Comparison of ENCODE assay signal across 9 mouse cellular contexts in genomic region chr5:113306750-113307477, GRCm38 (mm10). TPM values are rescaled to one million over a fixed set of nuclear protein-coding genes. Genes with fewer than 3 reads are reported as not detected.
A peak's percentile ranks its signal among the peaks of the same experiment; 100 is the strongest.
DNase-seq lines count a peak whose midpoint lies in the region; ATAC-seq lines count a peak whose summit lies in the region.
"Had no signal": no experiment of that assay in that cellular context is flagged by ENCODE, and none has a peak within 500 bp of the region (broad histone marks: within the 10 kb centered on the region; RNA-seq: fewer than 3 reads in every experiment).

No protein-coding gene starts in this region.

- H3K36me3 ChIP-seq in limb, embryonic 13.5 days: no peaks in the 10 kb centered on the region

- H3K4me3 ChIP-seq in limb, embryonic 13.5 days: peak overlapping the region; percentile 36

- WGBS in limb, embryonic 13.5 days: 3% methylated on average over 25 of the region's 25 CpGs

- peak overlapping the region; percentile 39; the same call in 1 of the 2 replicates for H3K9ac ChIP-seq in limb, embryonic 13.5 days

- H3K4me1 ChIP-seq in limb, embryonic 13.5 days: peaks cover 28% of the 10 kb centered on the region

- no peaks in the 10 kb centered on the region for H3K9me3 ChIP-seq in limb, embryonic 13.5 days

- H3K4me2 ChIP-seq in limb, embryonic 13.5 days (replicated peaks): peak overlapping the region; percentile 69

- H3K27me3 ChIP-seq in limb, embryonic 13.5 days: peaks cover 55% of the 10 kb centered on the region

- peak; percentile 46; the same call in 1 of the 2 replicates for ATAC-seq in limb, embryonic 13.5 days (ENCODE audit: low FRiP score, low read depth)

- H3K27ac ChIP-seq in limb, embryonic 13.5 days: no peak overlapping the region

- DNase-seq in adrenal gland, adult 8-10 months: peak; percentile 31
- DNase-seq in adrenal gland, postnatal 25 days: no peak
- peak; percentile 62 to 67 for DNase-seq in cerebellum, postnatal 25 days
- peak; percentile 80 to 83 for DNase-seq in frontal cortex, postnatal 36 days (ENCODE audit: low spot score in 2 of 2)
- DNase-seq in kidney, postnatal 10 days: peak; percentile 65
- peak; percentile 89 for DNase-seq in right cerebral cortex, adult 18-20 months
- DNase-seq in c-Kit-positive CD71-positive TER-119-positive erythroid progenitor cells, embryonic 14.5 days (ENCODE audit: low spot score): no peak

RNA-seq across cellular contexts. Expression of gene Sgsm1, which starts 3.7 kb away (rescaled TPM):
- 10 to 100 TPM; 14.8 to 23.5 (median 18.8) TPM for total RNA-seq in adrenal gland, adult 8-10 months (2022)
- 7.8 and 14.5 TPM in 2 replicates for total RNA-seq in adrenal gland, postnatal 25 days (2021)
- 2.7 and 3.4 TPM in 2 replicates for polyA plus RNA-seq in limb, embryonic 13.5 days (2015; fragmentation: Nextera tagmentation; extraction: Ambion mirVana)

RNA-seq across cellular contexts. Expression of gene Aym1, which starts 50.2 kb away (rescaled TPM):
- not detected for total RNA-seq in adrenal gland, adult 8-10 months (2022)
- total RNA-seq in adrenal gland, postnatal 25 days (2021): not detected in 2 replicates
- not detected in 2 replicates for polyA plus RNA-seq in limb, embryonic 13.5 days (2015; fragmentation: Nextera tagmentation; extraction: Ambion mirVana)
- polyA plus RNA-seq: small intestine, adult 2 months had no signal

Comparison
In these comparisons a context has a peak if more than half of its experiments do, and no peak if none do; other contexts are left out.
1. DNase-seq: peak in adrenal gland, adult 8-10 months (single experiment), cerebellum, postnatal 25 days (2 of 2), frontal cortex, postnatal 36 days (2 of 2), kidney, postnatal 10 days (single experiment) and right cerebral cortex, adult 18-20 months (single experiment); none in adrenal gland, postnatal 25 days (single experiment) and c-Kit-positive CD71-positive TER-119-positive erythroid progenitor cells, embryonic 14.5 days (single experiment).